Mouse (Mus musculus) Patski (cell line): ENCODE results near the gene Ctsk. TPM values are rescaled to one million over a fixed set of nuclear protein-coding genes. Genes with fewer than 3 reads are reported as not detected.

Source experiments
- ATAC-seq: fragments of 100-300 bp; one replicate; pipeline ENCODE4 v1.8.0; 2021
- CTCF ChIA-PET: fragments of 350-600 bp; sonication (Branson Sonifier 250); formaldehyde crosslinking; loops from one replicate; lab custom pipeline; 2022; ENCODE audit warnings: inconsistent platforms; lab: Charles Lee
- POLR2A ChIA-PET: fragments of 350-600 bp; sonication (Branson Sonifier 250); formaldehyde crosslinking; loops from one replicate; lab custom pipeline; 2022; ENCODE audit warnings: antibody characterized with exemption, inconsistent platforms; lab: Charles Lee
- DNase-seq: peaks from one replicate; pipeline ENCODE4 v3.0.0-alpha.2; 2011; ENCODE audit warnings: low read depth, low spot score
- H3K27me3 ChIP-seq: fragments of 371-371 bp; one replicate; pipeline ENCODE4 v1.5.1; 2021
- CTCF ChIP-seq: fragments of 100-300 bp; IDR thresholded peaks from one replicate; pipeline ENCODE4 v1.5.1; 2021
- in situ Hi-C: fragments of 300-500 bp; cut with MboI; formaldehyde crosslinking; loops from 3 replicates; pipeline ENCODE4 v1.11.1; 2018; ENCODE audit warnings: low pct_unique_long_range_greater_than_20kb, mixed read lengths
- polyA plus RNA-seq: library from polyadenylated mRNA; unstranded; gene quantifications from one replicate; pipeline ENCODE4 v1.2.3, GENCODE M21; 2021

Gene Ctsk
- polyA plus RNA-seq, 1 experiment from 2014 or later, result 1.1 TPM

DNA sequence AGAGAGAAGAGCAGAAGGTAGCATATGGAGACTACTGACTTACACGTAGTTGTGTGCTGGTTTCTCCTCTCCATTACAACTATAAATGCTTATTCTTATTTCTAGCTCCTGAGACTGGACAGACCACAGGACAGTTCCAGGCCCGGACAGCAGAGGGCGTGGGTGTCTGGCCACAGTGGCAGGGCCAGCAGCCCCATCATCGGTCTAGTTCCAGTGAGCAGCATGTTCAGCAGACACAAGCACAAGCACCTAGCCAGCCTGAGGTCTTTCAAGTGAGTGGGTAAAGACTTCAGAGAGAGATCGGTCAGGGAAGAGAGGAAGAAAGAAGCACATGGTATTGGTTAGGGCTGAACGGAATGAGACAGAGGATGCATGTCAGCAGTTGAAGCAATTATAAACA, 4.7 kb upstream of the Ctsk start:
- in situ Hi-C loops, result no loop called here
- no peaks in the 10 kb centered on the region for H3K27me3 ChIP-seq
- CTCF ChIA-PET, result interaction anchor here (0.7 to 1.8 kb wide), 3 partner anchors 8 to 14 kb away, joined by 3 to 5 read pairs (median 4); no protein-coding TSS in a partner anchor
- POLR2A ChIA-PET, result interaction anchor here (0.6 kb wide), 1 partner anchor 180 kb away, joined by 3 read pairs; the partner anchor contains the start of gene Cers2
- peak; percentile 88 for TF ChIP-seq CTCF
- DNase-seq (no peak), ATAC-seq (no peak)

GRCm38 (mm10) chr3:95498229-95498628, 827 bp upstream of the Ctsk start:
- ChIA-PET POLR2A (interaction anchor here (1.4 kb wide), 1 partner anchor 11 kb away, joined by 4 read pairs; no protein-coding TSS in a partner anchor), CTCF (interaction anchor here (2.4 kb wide), 1 partner anchor 15 kb away, joined by 7 read pairs; no protein-coding TSS in a partner anchor)
- no peaks in the 10 kb centered on the region for H3K27me3 ChIP-seq
- no peak for TF ChIP-seq CTCF
- ATAC-seq, result no peak
- no peak for DNase-seq
- in situ Hi-C loops, result no loop called here

DNA sequence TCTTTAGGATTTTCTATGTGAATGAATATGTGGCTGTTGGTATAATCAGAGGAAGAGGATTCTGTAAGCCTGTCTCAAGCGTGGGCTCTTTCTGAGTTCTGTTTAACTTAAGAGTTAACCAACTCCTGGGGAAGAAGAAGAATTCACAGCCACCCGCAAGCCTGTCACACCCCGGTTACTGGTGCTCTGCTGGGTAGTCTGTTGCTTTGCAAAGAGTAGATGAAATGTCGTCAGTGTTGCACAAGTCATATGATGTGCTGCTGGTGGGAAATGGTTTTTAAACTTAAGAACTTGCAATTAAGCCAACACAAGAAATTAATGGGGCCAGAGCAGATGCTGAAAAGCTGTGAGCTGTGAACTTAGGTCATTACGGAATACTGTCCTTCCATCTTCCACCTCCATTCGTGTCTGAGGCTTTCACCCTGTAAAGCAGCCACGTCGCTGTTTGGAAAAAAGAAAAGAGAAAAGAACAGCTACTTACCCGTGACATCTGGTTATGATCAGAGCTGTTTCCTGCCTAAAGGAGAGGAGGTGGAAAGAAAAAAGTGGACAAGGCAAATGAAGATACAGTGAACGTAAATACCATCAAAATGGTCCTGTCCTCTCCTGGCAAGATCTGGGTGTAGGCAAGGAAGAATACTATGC, 562 bp downstream of the Ctsk start:
- POLR2A ChIA-PET, result interaction anchor here (1.4 kb wide), 1 partner anchor 13 kb away, joined by 4 read pairs; no protein-coding TSS in a partner anchor
- no peaks in the 10 kb centered on the region for H3K27me3 ChIP-seq
- in situ Hi-C loops, result no loop called here
- no peak for TF ChIP-seq CTCF
- DNase-seq, result no peak
- CTCF ChIA-PET, result interaction anchor here (1.1 to 2.1 kb wide), 3 partner anchors 13 to 18 kb away, joined by 3 to 5 read pairs (median 4); no protein-coding TSS in a partner anchor
- ATAC-seq, result no peak

GRCm38 (mm10) chr3:95502312-95502711, 3.3 kb downstream of the Ctsk start:
- DNase-seq, result no peak
- POLR2A ChIA-PET, result no interaction called here

GRCm38 (mm10) chr3:95509348-95509747, 10.3 kb downstream of the Ctsk start:
- DNase-seq, result no peak
- TF ChIP-seq CTCF, result no peak
- no peak for ATAC-seq
- CTCF ChIA-PET, result interaction anchor here (0.8 to 1.1 kb wide), 2 partner anchors 12 to 42 kb away, joined by 3 read pairs; no protein-coding TSS in a partner anchor
- H3K27me3 ChIP-seq, result no peaks in the 10 kb centered on the region
- in situ Hi-C loops, result no loop called here
- POLR2A ChIA-PET, result no interaction called here

More at GRCm38 (mm10) chr3:95502312-95502711, 3.3 kb downstream of the Ctsk start:
- TF ChIP-seq CTCF, result no peak
- ATAC-seq, result no peak
- CTCF ChIA-PET, result interaction anchor here (1.3 to 2.3 kb wide), 2 partner anchors 9 to 15 kb away, joined by 4 to 6 read pairs; no protein-coding TSS in a partner anchor
- no peaks in the 10 kb centered on the region for H3K27me3 ChIP-seq
- in situ Hi-C loops, result no loop called here

GRCm38 (mm10) chr3:95511611-95512180, 12.6 kb downstream of the Ctsk start:
- no peak for TF ChIP-seq CTCF
- CTCF ChIA-PET, result no interaction called here
- no peaks in the 10 kb centered on the region for H3K27me3 ChIP-seq
- ATAC-seq, result no peak
- POLR2A ChIA-PET, result no interaction called here
- no peak for DNase-seq
- in situ Hi-C loops, result loop anchor here (5.0 to 10.0 kb wide), 2 partner anchors 323 to 1076 kb away; no protein-coding TSS in a partner anchor

- ChIA-PET CTCF (interaction anchor here (0.7 to 1.7 kb wide), 9 partner anchors 16 to 134 kb away, joined by 3 to 5 read pairs (median 3); no protein-coding TSS in a partner anchor), POLR2A (interaction anchor here (1.4 kb wide), 1 partner anchor 249 kb away, joined by 3 read pairs; no protein-coding TSS in a partner anchor)
- TF ChIP-seq CTCF, result no peak
- in situ Hi-C loops, result loop anchor here (5.0 to 10.0 kb wide), 2 partner anchors 256 to 318 kb away; no protein-coding TSS in a partner anchor
- H3K27me3 ChIP-seq, result no peaks in the 10 kb centered on the region
- no peak for ATAC-seq
- no peak for DNase-seq
Measured at GRCm38 (mm10) chr3:95516614-95517041, 17.6 kb downstream of the Ctsk start.

DNA sequence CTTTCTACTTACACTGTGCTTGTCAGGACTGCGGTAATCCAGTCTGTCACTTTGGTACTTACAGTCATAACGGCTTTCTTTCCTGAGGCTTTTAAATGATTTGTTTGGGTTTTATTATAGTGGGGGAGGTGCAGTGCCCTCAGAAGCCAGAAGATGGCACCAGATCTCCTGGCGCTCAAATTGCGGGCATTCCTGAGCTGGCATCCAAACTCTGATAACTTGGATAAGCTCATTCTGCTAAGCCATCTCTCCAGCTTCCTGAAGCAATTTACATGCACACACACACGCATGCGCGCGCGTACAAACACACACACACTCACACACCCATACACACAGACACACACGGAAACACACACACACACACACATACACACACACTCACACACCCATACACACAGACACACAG, 18.4 kb downstream of the Ctsk start:
- ChIA-PET CTCF (interaction anchor here (0.7 to 2.1 kb wide), 21 partner anchors 10 to 258 kb away, joined by 3 to 9 read pairs (median 4); partner anchors contain the start of genes Ctsk, Ctss, Ensa and Golph3l), POLR2A (no interaction called here)
- H3K27me3 ChIP-seq, result no peaks in the 10 kb centered on the region
- peak; percentile 96 for TF ChIP-seq CTCF
- no peak for ATAC-seq
- DNase-seq, result peak; percentile 39
- in situ Hi-C loops, result loop anchor here (5.0 to 10.0 kb wide), 2 partner anchors 255 to 317 kb away; no protein-coding TSS in a partner anchor

- TF ChIP-seq CTCF, result no peak
- POLR2A ChIA-PET, result no interaction called here
- H3K27me3 ChIP-seq, result no peaks in the 10 kb centered on the region
- CTCF ChIA-PET, result interaction anchor here (1.0 to 2.1 kb wide), 6 partner anchors 14 to 254 kb away, joined by 3 to 8 read pairs (median 4); no protein-coding TSS in a partner anchor
- in situ Hi-C loops, result loop anchor here (5.0 to 10.0 kb wide), 2 partner anchors 253 to 316 kb away; no protein-coding TSS in a partner anchor
- no peak for DNase-seq
- no peak for ATAC-seq
Measured at GRCm38 (mm10) chr3:95518891-95519290, 19.8 kb downstream of the Ctsk start.

DNA sequence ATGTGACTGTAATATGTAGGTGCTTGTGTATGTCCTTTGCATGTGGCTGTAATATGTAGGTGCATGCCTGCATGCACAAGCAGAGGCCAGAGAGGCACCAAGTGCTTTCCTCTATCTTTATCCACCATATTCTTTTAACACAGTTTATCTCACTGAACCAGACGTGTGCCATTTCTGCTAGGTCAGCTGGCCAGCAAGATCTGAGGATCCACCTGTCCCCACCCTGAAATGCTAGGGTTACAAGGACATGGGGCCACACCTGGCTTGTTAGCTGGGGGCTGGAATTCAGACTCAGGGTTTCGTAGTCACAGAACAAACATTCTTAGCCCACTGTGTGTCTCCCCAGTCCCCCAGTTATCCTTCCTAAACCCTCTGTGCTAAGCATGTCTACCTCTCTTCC, 20.3 kb downstream of the Ctsk start:
- in situ Hi-C loops, result loop anchor here (5.0 to 10.0 kb wide), 2 partner anchors 253 to 315 kb away; no protein-coding TSS in a partner anchor
- POLR2A ChIA-PET, result interaction anchor here (1.2 kb wide), 1 partner anchor 12 kb away, joined by 3 read pairs; no protein-coding TSS in a partner anchor
- CTCF ChIA-PET, result interaction anchor here (1.0 to 2.1 kb wide), 6 partner anchors 14 to 254 kb away, joined by 3 to 8 read pairs (median 3); no protein-coding TSS in a partner anchor
- DNase-seq, result no peak
- ATAC-seq, result no peak
- TF ChIP-seq CTCF, result no peak
- no peaks in the 10 kb centered on the region for H3K27me3 ChIP-seq
